Mouse (Mus musculus) v-Abl transformed pro-B cells (cell line): ENCODE measurements at regions not wholly inside any gene's neighbourhood (a gene's known extent, or its start where the extent isn't known, plus 50 kb on each side); places are given as distances from the start of the nearest gene placed in this dataset.

Source experiments
- in situ Hi-C, 2 experiments: fragments of 400-800 bp; cut with MboI; formaldehyde crosslinking; loops; one replicate each; pipeline ENCODE4 v1.15.1; 2025; ENCODE audit not compliant: unreplicated experiment in 2 of 2

GRCm38 (mm10) chr13:47948098-47948865, 312.7 kb upstream of the Id4 start:
- in situ Hi-C loops = no loop called here

GRCm38 (mm10) chr13:47950456-47950855, 310.6 kb upstream of the Id4 start:
- in situ Hi-C loops = no loop called here

GRCm38 (mm10) chr13:47951043-47951442, 310.0 kb upstream of the Id4 start:
- in situ Hi-C loops = no loop called here

GRCm38 (mm10) chr13:47952946-47953345, 308.1 kb upstream of the Id4 start:
- in situ Hi-C loops = no loop called here

GRCm38 (mm10) chr13:47953776-47954175, 307.3 kb upstream of the Id4 start:
- in situ Hi-C loops = no loop called here

GRCm38 (mm10) chr13:47955504-47955903, 305.5 kb upstream of the Id4 start:
- in situ Hi-C loops = no loop called here

GRCm38 (mm10) chr13:47957662-47958061, 303.4 kb upstream of the Id4 start:
- in situ Hi-C loops = no loop called here

- in situ Hi-C loops = no loop called here
Observed at GRCm38 (mm10) chr13:47974216-47974615, 286.8 kb upstream of the Id4 start.

- in situ Hi-C loops = no loop called here
Observed at GRCm38 (mm10) chr13:47974756-47975515, 286.1 kb upstream of the Id4 start.

GRCm38 (mm10) chr13:47998495-47998894, 262.5 kb upstream of the Id4 start:
- in situ Hi-C loops = no loop called here

- in situ Hi-C loops = no loop called here
Observed at GRCm38 (mm10) chr13:47999399-47999798, 261.6 kb upstream of the Id4 start.

GRCm38 (mm10) chr13:48003126-48003525, 257.9 kb upstream of the Id4 start:
- in situ Hi-C loops = no loop called here

GRCm38 (mm10) chr13:48013336-48013750, 247.7 kb upstream of the Id4 start:
- in situ Hi-C loops = no loop called here

- in situ Hi-C loops = no loop called here
Observed at GRCm38 (mm10) chr13:48015296-48015695, 245.7 kb upstream of the Id4 start.

GRCm38 (mm10) chr13:48016051-48016450, 245.0 kb upstream of the Id4 start:
- in situ Hi-C loops = no loop called here

GRCm38 (mm10) chr13:48016606-48017005, 244.4 kb upstream of the Id4 start:
- in situ Hi-C loops = no loop called here

- in situ Hi-C loops = no loop called here
Observed at GRCm38 (mm10) chr13:48017649-48018048, 243.4 kb upstream of the Id4 start.

- in situ Hi-C loops = no loop called here
Observed at GRCm38 (mm10) chr13:48018606-48019005, 242.4 kb upstream of the Id4 start.

- in situ Hi-C loops = no loop called here
Observed at GRCm38 (mm10) chr13:48022958-48023615, 237.9 kb upstream of the Id4 start.

GRCm38 (mm10) chr13:48027775-48028489, 233.1 kb upstream of the Id4 start:
- in situ Hi-C loops = no loop called here

- in situ Hi-C loops = no loop called here
Observed at GRCm38 (mm10) chr13:48031491-48031890, 229.5 kb upstream of the Id4 start.
